Mouse (Mus musculus): ENCODE measurements at regions not wholly inside any gene's neighbourhood (a gene's known extent, or its start where the extent isn't known, plus 50 kb on each side); places are given as distances from the start of the nearest gene placed in this dataset.

- no peak for TF ChIP-seq CTCF (IDR thresholded peaks at IDR 0.05)
- TF ChIP-seq EP300 (IDR thresholded peaks at IDR 0.05): no peak
These were observed 266.6 kb upstream of the 4930412O13Rik start for GRCm38 (mm10) chr2:9614415-9614814.
